Mouse (Mus musculus): Measurements from ENCODE around the gene Crb1. TPM values are rescaled to one million over a fixed set of nuclear protein-coding genes. Genes with fewer than 3 reads are reported as not detected.

Gene Crb1
- polyA plus RNA-seq, 1 experiment = 0.08 TPM

GRCm38 (mm10) chr1:139215311-139215710 lies 161.6 kb downstream of the Crb1 start:
- Histone ChIP-seq H3ac (ENCODE audit: control insufficient read depth, insufficient read length) (no peak overlapping the region), H3K79me2 (ENCODE audit: control insufficient read depth, insufficient read depth) (no peaks in the 10 kb centered on the region), H3K4me3 (no peak overlapping the region), H3K27me3 (ENCODE audit: control insufficient read depth, insufficient read depth, insufficient read length) (no peaks in the 10 kb centered on the region), H3K36me3 (ENCODE audit: control insufficient read depth, insufficient read depth) (no peaks in the 10 kb centered on the region), H3K4me2 (ENCODE audit: low read depth) (no peak overlapping the region)
- TF ChIP-seq CEBPB (IDR thresholded peaks at IDR 0.05; ENCODE audit: insufficient read depth, poor library complexity, severe bottlenecking) (no peak), TCF12 (IDR thresholded peaks at IDR 0.05; ENCODE audit: insufficient read depth, poor library complexity, severe bottlenecking) (no peak), POLR2A (IDR thresholded peaks at IDR 0.05; ENCODE audit: insufficient read length, low read depth) (no peak), USF1 (IDR thresholded peaks at IDR 0.05; ENCODE audit: low read depth) (no peak), E2F4 (IDR thresholded peaks at IDR 0.05; ENCODE audit: insufficient read depth) (no peak), REST (IDR thresholded peaks at IDR 0.05; ENCODE audit: insufficient read depth, insufficient read length) (no peak), TCF3 (IDR thresholded peaks at IDR 0.05; ENCODE audit: insufficient read length, low read depth) (no peak), POLR2AphosphoS2 (IDR thresholded peaks at IDR 0.05; ENCODE audit: insufficient read length, low read depth) (no peak), MYOG (IDR thresholded peaks at IDR 0.05; ENCODE audit: control insufficient read depth in 1 of 3, insufficient read depth in 1 of 3, insufficient read length in 2 of 3, low read depth in 2 of 3) (no peak), MYOD1 (IDR thresholded peaks at IDR 0.05; ENCODE audit: control insufficient read depth in 1 of 3, insufficient read length in 2 of 3, low read depth in 2 of 3) (no peak), MAX (IDR thresholded peaks at IDR 0.05; ENCODE audit: low read depth) (no peak), SRF (IDR thresholded peaks at IDR 0.05; ENCODE audit: control insufficient read depth, insufficient read length, low read depth) (no peak)

- TF ChIP-seq MAX (IDR thresholded peaks at IDR 0.05; ENCODE audit: low read depth) (no peak), POLR2AphosphoS2 (IDR thresholded peaks at IDR 0.05; ENCODE audit: insufficient read length, low read depth) (no peak), MYOD1 (IDR thresholded peaks at IDR 0.05; ENCODE audit: control insufficient read depth in 1 of 3, insufficient read length in 2 of 3, low read depth in 2 of 3) (no peak), SRF (IDR thresholded peaks at IDR 0.05; ENCODE audit: control insufficient read depth, insufficient read length, low read depth) (no peak), E2F4 (IDR thresholded peaks at IDR 0.05; ENCODE audit: insufficient read depth) (no peak), POLR2A (IDR thresholded peaks at IDR 0.05; ENCODE audit: insufficient read length, low read depth) (no peak), MYOG (IDR thresholded peaks at IDR 0.05; ENCODE audit: control insufficient read depth in 1 of 3, insufficient read depth in 1 of 3, insufficient read length in 2 of 3, low read depth in 2 of 3) (no peak), REST (IDR thresholded peaks at IDR 0.05; ENCODE audit: insufficient read depth, insufficient read length) (no peak), TCF3 (IDR thresholded peaks at IDR 0.05; ENCODE audit: insufficient read length, low read depth) (no peak), CEBPB (IDR thresholded peaks at IDR 0.05; ENCODE audit: insufficient read depth, poor library complexity, severe bottlenecking) (no peak), TCF12 (IDR thresholded peaks at IDR 0.05; ENCODE audit: insufficient read depth, poor library complexity, severe bottlenecking) (no peak), USF1 (IDR thresholded peaks at IDR 0.05; ENCODE audit: low read depth) (no peak)
- H3K4me2 ChIP-seq (ENCODE audit: low read depth) = peak overlapping the region; percentile 51
These were observed 166.4 kb downstream of the Crb1 start for GRCm38 (mm10) chr1:139210505-139210904.

DNA sequence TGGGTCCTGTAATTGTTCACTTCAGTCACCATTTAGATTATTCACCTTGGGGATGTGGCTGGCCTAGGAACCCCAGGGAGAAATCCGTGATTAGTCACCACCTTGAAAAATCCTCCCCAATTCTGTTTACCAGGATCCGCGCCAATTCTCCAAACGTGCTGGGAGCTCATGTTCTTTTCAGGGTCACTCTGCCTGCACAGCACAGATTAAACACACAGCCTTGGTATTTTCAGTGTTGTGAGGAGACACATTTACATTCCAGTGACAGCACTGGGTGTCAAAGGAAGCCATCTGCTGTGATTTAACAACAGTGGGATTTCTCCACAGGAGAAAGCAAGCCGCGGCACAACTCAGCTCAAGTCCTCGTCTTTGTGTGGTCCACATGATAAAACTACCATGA lies 167.1 kb downstream of the Crb1 start:
- Histone ChIP-seq H3K4me3 (no peak overlapping the region), H3K79me2 (ENCODE audit: control insufficient read depth, insufficient read depth) (no peaks in the 10 kb centered on the region), H3K36me3 (ENCODE audit: control insufficient read depth, insufficient read depth) (no peaks in the 10 kb centered on the region), H3ac (ENCODE audit: control insufficient read depth, insufficient read length) (no peak overlapping the region), H3K4me2 (ENCODE audit: low read depth) (peak overlapping the region; percentile 51), H3K27me3 (ENCODE audit: control insufficient read depth, insufficient read depth, insufficient read length) (no peaks in the 10 kb centered on the region)
- TF ChIP-seq POLR2A (IDR thresholded peaks at IDR 0.05; ENCODE audit: insufficient read length, low read depth) (no peak), MAX (IDR thresholded peaks at IDR 0.05; ENCODE audit: low read depth) (no peak)

More at GRCm38 (mm10) chr1:139210505-139210904, 166.4 kb downstream of the Crb1 start:
- H3K4me3 ChIP-seq = no peak overlapping the region
- H3K79me2 ChIP-seq (ENCODE audit: control insufficient read depth, insufficient read depth) = no peaks in the 10 kb centered on the region
- no peak overlapping the region for H3ac ChIP-seq (ENCODE audit: control insufficient read depth, insufficient read length)
- no peaks in the 10 kb centered on the region for H3K36me3 ChIP-seq (ENCODE audit: control insufficient read depth, insufficient read depth)
- H3K27me3 ChIP-seq (ENCODE audit: control insufficient read depth, insufficient read depth, insufficient read length) = no peaks in the 10 kb centered on the region

DNA sequence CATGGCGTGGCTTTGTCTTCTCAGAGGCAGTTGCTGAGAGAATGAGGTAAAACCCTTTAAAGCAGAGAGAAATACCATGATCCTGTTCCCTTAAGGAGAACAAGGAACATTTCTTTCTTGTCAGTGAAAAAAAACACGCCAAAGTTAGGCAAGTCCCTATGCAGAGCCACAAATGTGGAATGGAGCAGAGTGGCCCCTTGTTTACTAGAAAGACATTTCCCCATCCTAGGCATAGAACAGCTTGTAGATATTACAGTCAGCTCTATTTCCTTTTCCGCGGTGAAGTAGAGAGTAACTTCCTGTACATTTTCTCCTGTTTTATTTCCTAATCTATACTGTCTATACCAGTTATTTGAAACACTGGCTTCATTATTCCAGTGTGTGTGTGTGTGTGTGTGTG lies 170.6 kb downstream of the Crb1 start:
- Histone ChIP-seq H3K4me2 (ENCODE audit: low read depth) (no peak overlapping the region), H3K79me2 (ENCODE audit: control insufficient read depth, insufficient read depth) (no peaks in the 10 kb centered on the region), H3ac (ENCODE audit: control insufficient read depth, insufficient read length) (no peak overlapping the region), H3K36me3 (ENCODE audit: control insufficient read depth, insufficient read depth) (no peaks in the 10 kb centered on the region), H3K27me3 (ENCODE audit: control insufficient read depth, insufficient read depth, insufficient read length) (no peaks in the 10 kb centered on the region), H3K4me3 (no peak overlapping the region)
- TF ChIP-seq MAX (IDR thresholded peaks at IDR 0.05; ENCODE audit: low read depth) = no peak
- no peak for TF ChIP-seq SRF (IDR thresholded peaks at IDR 0.05; ENCODE audit: control insufficient read depth, insufficient read length, low read depth)
- TF ChIP-seq TCF12 (IDR thresholded peaks at IDR 0.05; ENCODE audit: insufficient read depth, poor library complexity, severe bottlenecking) = no peak

DNA sequence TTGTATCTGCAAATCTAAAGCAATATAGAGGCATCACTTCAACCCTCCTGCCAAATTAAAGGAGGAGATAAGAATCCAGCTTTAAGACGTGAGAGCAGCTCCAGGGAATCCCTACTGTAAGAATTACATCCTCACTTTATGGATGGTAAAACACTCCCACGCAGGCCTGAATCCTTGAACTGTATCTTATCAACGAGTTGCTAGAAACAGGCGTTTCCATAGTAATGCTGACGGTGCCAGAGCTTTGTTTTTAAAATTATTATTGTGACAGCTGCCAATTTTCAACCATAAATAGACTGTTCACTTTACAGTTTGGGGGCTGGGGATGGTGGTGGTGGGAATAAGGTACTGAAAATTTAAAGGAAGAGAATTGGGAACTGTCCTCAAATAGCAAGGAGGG lies 173.9 kb downstream of the Crb1 start:
- no peak overlapping the region for H3ac ChIP-seq (ENCODE audit: control insufficient read depth, insufficient read length)
- H3K4me3 ChIP-seq = no peak overlapping the region
- TF ChIP-seq TCF3 (IDR thresholded peaks at IDR 0.05; ENCODE audit: insufficient read length, low read depth) (no peak), MAX (IDR thresholded peaks at IDR 0.05; ENCODE audit: low read depth) (no peak), MYOG (IDR thresholded peaks at IDR 0.05; ENCODE audit: control insufficient read depth in 1 of 3, insufficient read depth in 1 of 3, insufficient read length in 2 of 3, low read depth in 2 of 3) (no peak), POLR2A (IDR thresholded peaks at IDR 0.05; ENCODE audit: insufficient read length, low read depth) (no peak), CEBPB (IDR thresholded peaks at IDR 0.05; ENCODE audit: insufficient read depth, poor library complexity, severe bottlenecking) (no peak), E2F4 (IDR thresholded peaks at IDR 0.05; ENCODE audit: insufficient read depth) (no peak), SRF (IDR thresholded peaks at IDR 0.05; ENCODE audit: control insufficient read depth, insufficient read length, low read depth) (no peak), MYOD1 (IDR thresholded peaks at IDR 0.05; ENCODE audit: control insufficient read depth in 1 of 3, insufficient read length in 2 of 3, low read depth in 2 of 3) (no peak), USF1 (IDR thresholded peaks at IDR 0.05; ENCODE audit: low read depth) (no peak), POLR2AphosphoS2 (IDR thresholded peaks at IDR 0.05; ENCODE audit: insufficient read length, low read depth) (no peak), TCF12 (IDR thresholded peaks at IDR 0.05; ENCODE audit: insufficient read depth, poor library complexity, severe bottlenecking) (no peak), REST (IDR thresholded peaks at IDR 0.05; ENCODE audit: insufficient read depth, insufficient read length) (no peak)
- H3K27me3 ChIP-seq (ENCODE audit: control insufficient read depth, insufficient read depth, insufficient read length) = no peaks in the 10 kb centered on the region
- no peak overlapping the region for H3K4me2 ChIP-seq (ENCODE audit: low read depth)
- no peaks in the 10 kb centered on the region for H3K79me2 ChIP-seq (ENCODE audit: control insufficient read depth, insufficient read depth)
- no peaks in the 10 kb centered on the region for H3K36me3 ChIP-seq (ENCODE audit: control insufficient read depth, insufficient read depth)
